Mouse (Mus musculus) embryonic facial prominence, embryonic 13.5 days (tissue): ENCODE data around the gene Tspan9. TPM values are rescaled to one million over a fixed set of nuclear protein-coding genes. Genes with fewer than 3 reads are reported as not detected.
A peak's percentile ranks its signal among the peaks of the same experiment; 100 is the strongest.

ENCODE experiments used
- ATAC-seq: fragments of 200-750 bp; cut with Nextera tagmentation; 2 replicates; pipeline ENCODE4 v1.8.0; 2017; ENCODE audit warnings: low read depth; ENCODE audit not compliant: insufficient number of reproducible peaks, insufficient read depth, low FRiP score, low TSS enrichment
- H3K27ac ChIP-seq: fragments of 300-500 bp; sonication (generic); 2 replicates; pipeline ENCODE4 v1.5.1; 2015; ENCODE audit warnings: moderate library complexity, mild to moderate bottlenecking, inconsistent platforms
- H3K27me3 ChIP-seq: fragments of 300-500 bp; sonication (generic); 2 replicates; pipeline ENCODE4 v1.6.1; 2015; ENCODE audit warnings: mild to moderate bottlenecking, inconsistent platforms
- H3K36me3 ChIP-seq: fragments of 300-500 bp; sonication (generic); 2 replicates; pipeline ENCODE4 v1.6.1; 2015; ENCODE audit warnings: mild to moderate bottlenecking, inconsistent platforms
- H3K4me1 ChIP-seq: fragments of 300-500 bp; sonication (generic); 2 replicates; pipeline ENCODE4 v1.6.1; 2015; ENCODE audit warnings: inconsistent platforms
- H3K4me2 ChIP-seq: fragments of 300-500 bp; sonication (generic); 2 replicates; pipeline ENCODE4 v1.6.1; 2015; ENCODE audit warnings: moderate library complexity, mild to moderate bottlenecking, inconsistent platforms
- H3K4me3 ChIP-seq: fragments of 300-500 bp; sonication (generic); 2 replicates; pipeline ENCODE4 v1.5.1; 2015; ENCODE audit warnings: mild to moderate bottlenecking, inconsistent platforms
- H3K9ac ChIP-seq: fragments of 300-500 bp; sonication (generic); 2 replicates; pipeline ENCODE4 v1.6.1; 2015; ENCODE audit warnings: mild to moderate bottlenecking, inconsistent platforms
- H3K9me3 ChIP-seq: fragments of 300-500 bp; sonication (generic); 2 replicates; pipeline ENCODE4 v1.6.1; 2016; ENCODE audit warnings: inconsistent platforms
- WGBS: fragments of 180-500 bp; shearing (Covaris S2); methylation state at CpG from one replicate; pipeline ENCODE4 v1.1.7; 2015; ENCODE audit warnings: mixed read lengths; 5-methylcytosine and 5-hydroxymethylcytosine counted together
- polyA plus RNA-seq: library from polyadenylated mRNA; unstranded; fragments of >200 nt; fragmentation: Nextera tagmentation; extraction: Ambion mirVana; gene quantifications from 2 replicates; pipeline ENCODE4 v1.2.1, GENCODE M21; 2015

Tspan9 gene
- polyA plus RNA-seq, 1 experiment from 2014 or later = 116 TPM

GRCm38 (mm10) chr6:128007982-128008562 lies 135.3 kb downstream of the Tspan9 start:
- WGBS = 52% methylated on average over 5 of the region's 5 CpGs
- H3K9ac ChIP-seq = no peak overlapping the region
- peaks cover 86% of the 10 kb centered on the region for H3K4me1 ChIP-seq
- H3K36me3 ChIP-seq = no peaks in the 10 kb centered on the region
- no peak for ATAC-seq
- H3K4me2 ChIP-seq = no peak overlapping the region
- H3K27ac ChIP-seq = 0 out of 2 replicates have a peak overlapping the region, but pooled peaks have one; percentile 33
- no peaks in the 10 kb centered on the region for H3K9me3 ChIP-seq
- no peaks in the 10 kb centered on the region for H3K27me3 ChIP-seq
- no peak overlapping the region for H3K4me3 ChIP-seq

GRCm38 (mm10) chr6:128007241-128007701 lies 136.1 kb downstream of the Tspan9 start:
- 68% methylated on average over 12 of the region's 12 CpGs for WGBS
- H3K9ac ChIP-seq = no peak overlapping the region
- peak overlapping the region; percentile 29; the same call in 1 of the 2 replicates for H3K27ac ChIP-seq
- no peak overlapping the region for H3K4me3 ChIP-seq
- H3K27me3 ChIP-seq = no peaks in the 10 kb centered on the region
- H3K36me3 ChIP-seq = no peaks in the 10 kb centered on the region
- no peaks in the 10 kb centered on the region for H3K9me3 ChIP-seq
- ATAC-seq = no peak
- H3K4me1 ChIP-seq = peaks cover 87% of the 10 kb centered on the region
- no peak overlapping the region for H3K4me2 ChIP-seq

GRCm38 (mm10) chr6:128006156-128006555 lies 137.2 kb downstream of the Tspan9 start:
- H3K27ac ChIP-seq = no peak overlapping the region
- H3K9me3 ChIP-seq = no peaks in the 10 kb centered on the region
- H3K4me2 ChIP-seq = no peak overlapping the region
- no peaks in the 10 kb centered on the region for H3K27me3 ChIP-seq
- H3K36me3 ChIP-seq = no peaks in the 10 kb centered on the region
- no peak overlapping the region for H3K9ac ChIP-seq
- H3K4me3 ChIP-seq = no peak overlapping the region
- WGBS = 64% methylated on average over 8 of the region's 8 CpGs
- ATAC-seq = no peak
- peaks cover 87% of the 10 kb centered on the region for H3K4me1 ChIP-seq

GRCm38 (mm10) chr6:128004544-128004943 lies 138.8 kb downstream of the Tspan9 start:
- no peak overlapping the region for H3K27ac ChIP-seq
- H3K27me3 ChIP-seq = no peaks in the 10 kb centered on the region
- no peak overlapping the region for H3K4me2 ChIP-seq
- no peaks in the 10 kb centered on the region for H3K36me3 ChIP-seq
- peaks cover 73% of the 10 kb centered on the region for H3K4me1 ChIP-seq
- ATAC-seq = no peak
- no peak overlapping the region for H3K4me3 ChIP-seq
- no peaks in the 10 kb centered on the region for H3K9me3 ChIP-seq
- H3K9ac ChIP-seq = no peak overlapping the region
- 85% methylated on average over 16 of the region's 16 CpGs for WGBS

GRCm38 (mm10) chr6:128003542-128003941 lies 139.9 kb downstream of the Tspan9 start:
- Histone ChIP-seq H3K36me3 (no peaks in the 10 kb centered on the region), H3K27ac (no peak overlapping the region), H3K4me2 (no peak overlapping the region), H3K9me3 (no peaks in the 10 kb centered on the region), H3K4me3 (no peak overlapping the region), H3K4me1 (peaks cover 67% of the 10 kb centered on the region), H3K27me3 (no peaks in the 10 kb centered on the region), H3K9ac (no peak overlapping the region)
- ATAC-seq = no peak
- WGBS = 59% methylated on average over 5 of the region's 5 CpGs

GRCm38 (mm10) chr6:128002667-128003066 lies 140.7 kb downstream of the Tspan9 start:
- ATAC-seq = no peak
- H3K4me2 ChIP-seq = no peak overlapping the region
- no peaks in the 10 kb centered on the region for H3K9me3 ChIP-seq
- 87% methylated on average over 4 of the region's 4 CpGs for WGBS
- H3K36me3 ChIP-seq = peaks cover 4% of the 10 kb centered on the region
- peaks cover 58% of the 10 kb centered on the region for H3K4me1 ChIP-seq
- no peak overlapping the region for H3K9ac ChIP-seq
- no peak overlapping the region for H3K27ac ChIP-seq
- H3K27me3 ChIP-seq = no peaks in the 10 kb centered on the region
- H3K4me3 ChIP-seq = no peak overlapping the region

- H3K36me3 ChIP-seq = peaks cover 10% of the 10 kb centered on the region
- no peak overlapping the region for H3K4me3 ChIP-seq
- H3K4me2 ChIP-seq = peak overlapping the region; percentile 3; the same call in 1 of the 2 replicates
- no peak for ATAC-seq
- WGBS = 49% methylated on average over 10 of the region's 10 CpGs
- H3K4me1 ChIP-seq = peaks cover 52% of the 10 kb centered on the region
- no peaks in the 10 kb centered on the region; the same call in 1 of the 2 replicates for H3K9me3 ChIP-seq
- H3K9ac ChIP-seq = 0 out of 2 replicates have a peak overlapping the region, but pooled peaks have one; percentile 2
- peak overlapping the region; percentile 60; the same call in 1 of the 2 replicates for H3K27ac ChIP-seq
- no peaks in the 10 kb centered on the region for H3K27me3 ChIP-seq
Observed at GRCm38 (mm10) chr6:128002104-128002503, 141.3 kb downstream of the Tspan9 start.

- Histone ChIP-seq H3K4me3 (no peak overlapping the region), H3K4me2 (no peak overlapping the region), H3K27me3 (no peaks in the 10 kb centered on the region), H3K9ac (0 out of 2 replicates have a peak overlapping the region, but pooled peaks have one; percentile 2), H3K27ac (peak overlapping the region; percentile 60; the same call in 1 of the 2 replicates), H3K36me3 (peaks cover 10% of the 10 kb centered on the region), H3K9me3 (no peaks in the 10 kb centered on the region; the same call in 1 of the 2 replicates), H3K4me1 (peaks cover 49% of the 10 kb centered on the region)
- WGBS = 44% methylated on average over 1 of the region's 1 CpGs
- ATAC-seq = no peak
Observed at GRCm38 (mm10) chr6:128001587-128001986, 141.8 kb downstream of the Tspan9 start.

- H3K27ac ChIP-seq = no peak overlapping the region
- WGBS = 74% methylated on average over 3 of the region's 3 CpGs
- no peak for ATAC-seq
- H3K27me3 ChIP-seq = no peaks in the 10 kb centered on the region
- H3K4me1 ChIP-seq = peaks cover 42% of the 10 kb centered on the region
- no peak overlapping the region for H3K4me3 ChIP-seq
- H3K9ac ChIP-seq = no peak overlapping the region
- no peak overlapping the region for H3K4me2 ChIP-seq
- no peaks in the 10 kb centered on the region; the same call in 1 of the 2 replicates for H3K9me3 ChIP-seq
- peaks cover 10% of the 10 kb centered on the region for H3K36me3 ChIP-seq
Observed at GRCm38 (mm10) chr6:128000777-128001176, 142.6 kb downstream of the Tspan9 start.

- no peak overlapping the region for H3K4me3 ChIP-seq
- peaks cover 34% of the 10 kb centered on the region for H3K4me1 ChIP-seq
- H3K9ac ChIP-seq = no peak overlapping the region
- H3K4me2 ChIP-seq = no peak overlapping the region
- no peak for ATAC-seq
- H3K27ac ChIP-seq = no peak overlapping the region
- H3K27me3 ChIP-seq = no peaks in the 10 kb centered on the region
- 91% methylated on average over 2 of the region's 2 CpGs for WGBS
- H3K36me3 ChIP-seq = peaks cover 10% of the 10 kb centered on the region
- H3K9me3 ChIP-seq = no peaks in the 10 kb centered on the region; the same call in 1 of the 2 replicates
Observed at GRCm38 (mm10) chr6:127999118-127999517, 144.3 kb downstream of the Tspan9 start.

GRCm38 (mm10) chr6:127996928-127997327 lies 146.5 kb downstream of the Tspan9 start:
- WGBS = 81% methylated on average over 5 of the region's 5 CpGs
- Histone ChIP-seq H3K27ac (no peak overlapping the region), H3K27me3 (no peaks in the 10 kb centered on the region), H3K4me1 (peaks cover 19% of the 10 kb centered on the region), H3K9ac (no peak overlapping the region), H3K4me3 (no peak overlapping the region), H3K9me3 (no peaks in the 10 kb centered on the region; the same call in 1 of the 2 replicates), H3K36me3 (peaks cover 15% of the 10 kb centered on the region), H3K4me2 (no peak overlapping the region)
- ATAC-seq = no peak

GRCm38 (mm10) chr6:127992993-127993392 lies 150.4 kb downstream of the Tspan9 start:
- no peak for ATAC-seq
- Histone ChIP-seq H3K27ac (no peak overlapping the region), H3K36me3 (peaks cover 21% of the 10 kb centered on the region), H3K4me2 (no peak overlapping the region), H3K27me3 (no peaks in the 10 kb centered on the region), H3K4me1 (peaks cover 22% of the 10 kb centered on the region), H3K9ac (no peak overlapping the region), H3K4me3 (no peak overlapping the region), H3K9me3 (no peaks in the 10 kb centered on the region; the same call in 1 of the 2 replicates)
- 89% methylated on average over 8 of the region's 8 CpGs for WGBS
